Mouse (Mus musculus) limb, embryonic 13.5 days (tissue): ENCODE measurements at regions not wholly inside any gene's neighbourhood (a gene's known extent, or its start where the extent isn't known, plus 50 kb on each side); places are given as distances from the start of the nearest gene placed in this dataset.
"Not testable (repeated sequence)": the region's sequence is repeated elsewhere in the genome, so short reads cannot be mapped to it uniquely, and the experiment has no call there.

Source experiments
- ATAC-seq: fragments of 200-750 bp; cut with Nextera tagmentation; 2 replicates; pipeline ENCODE4 v1.8.0; 2017; ENCODE audit warnings: low read depth, moderate number of reproducible peaks, moderate TSS enrichment; ENCODE audit not compliant: low FRiP score
- H3K27ac ChIP-seq: fragments of 300-500 bp; sonication (generic); 2 replicates; pipeline ENCODE4 v1.5.1; 2015; ENCODE audit warnings: inconsistent platforms, mild to moderate bottlenecking, moderate library complexity
- H3K27me3 ChIP-seq: fragments of 300-500 bp; sonication (generic); 2 replicates; pipeline ENCODE4 v1.6.1; 2015; ENCODE audit warnings: mild to moderate bottlenecking, inconsistent platforms
- H3K36me3 ChIP-seq: fragments of 300-500 bp; sonication (generic); 2 replicates; pipeline ENCODE4 v1.6.1; 2015; ENCODE audit warnings: inconsistent platforms, mild to moderate bottlenecking, moderate library complexity
- H3K4me1 ChIP-seq: fragments of 300-500 bp; sonication (generic); 2 replicates; pipeline ENCODE4 v1.6.1; 2015; ENCODE audit warnings: inconsistent platforms
- H3K4me2 ChIP-seq: fragments of 300-500 bp; sonication (generic); replicated peaks from 2 replicates; pipeline ENCODE4 v1.6.1; 2015; ENCODE audit warnings: inconsistent platforms, mild to moderate bottlenecking, moderate library complexity
- H3K4me3 ChIP-seq: fragments of 300-500 bp; sonication (generic); 2 replicates; pipeline ENCODE4 v1.5.1; 2015; ENCODE audit warnings: moderate library complexity, mild to moderate bottlenecking, inconsistent platforms
- H3K9ac ChIP-seq: fragments of 300-500 bp; sonication (generic); 2 replicates; pipeline ENCODE4 v1.6.1; 2015; ENCODE audit warnings: mild to moderate bottlenecking, inconsistent platforms
- H3K9me3 ChIP-seq: fragments of 300-500 bp; sonication (generic); 2 replicates; pipeline ENCODE4 v1.6.1; 2016; ENCODE audit warnings: inconsistent platforms
- whole genome bisulfite sequencing: fragments of 180-500 bp; shearing (Covaris S2); methylation state at CpG from one replicate; pipeline ENCODE4 v1.1.7; 2015; 5-methylcytosine and 5-hydroxymethylcytosine counted together

- WGBS: 84% methylated on average over 1 of the region's 1 CpGs
- Histone ChIP-seq H3K4me3 (no peak overlapping the region), H3K9ac (no peak overlapping the region), H3K27me3 (no peaks in the 10 kb centered on the region), H3K27ac (no peak overlapping the region), H3K4me2 (no peak overlapping the region), H3K36me3 (no peaks in the 10 kb centered on the region), H3K9me3 (peaks cover 39% of the 10 kb centered on the region), H3K4me1 (no peaks in the 10 kb centered on the region)
- no peak for ATAC-seq
These were observed 741.4 kb downstream of the Adam6a start for GRCm38 (mm10) chr12:114285082-114285481.

GRCm38 (mm10) chr12:114287041-114287440 is 743.3 kb downstream of the Adam6a start:
- H3K4me2 ChIP-seq: no peak overlapping the region
- WGBS: 87% methylated on average over 3 of the region's 3 CpGs
- H3K4me3 ChIP-seq: no peak overlapping the region
- H3K27ac ChIP-seq: no peak overlapping the region
- no peak overlapping the region for H3K9ac ChIP-seq
- no peaks in the 10 kb centered on the region for H3K36me3 ChIP-seq
- H3K27me3 ChIP-seq: no peaks in the 10 kb centered on the region
- ATAC-seq: no peak
- no peaks in the 10 kb centered on the region for H3K4me1 ChIP-seq
- peaks cover 34% of the 10 kb centered on the region for H3K9me3 ChIP-seq

DNA sequence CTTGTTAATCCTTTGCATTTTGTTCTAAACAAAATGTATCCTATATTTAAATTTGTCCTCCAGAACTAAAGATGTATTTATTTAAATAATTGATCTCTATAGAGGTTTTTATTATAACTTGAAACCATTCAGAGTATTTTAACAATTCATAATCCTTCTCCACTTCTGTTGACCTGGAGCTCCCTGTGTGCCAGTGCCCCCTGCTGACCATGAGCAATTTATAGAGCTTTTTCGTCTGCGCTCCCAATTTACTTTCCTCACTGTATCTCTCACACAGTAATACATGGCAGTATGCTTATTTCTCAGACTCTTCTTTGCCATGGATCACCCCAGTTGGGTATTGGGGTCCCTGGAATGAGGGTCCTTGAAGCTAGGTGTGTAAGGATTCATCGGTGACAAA is 747.4 kb downstream of the Adam6a start:
- WGBS: 86% methylated on average over 3 of the region's 3 CpGs
- Histone ChIP-seq H3K9ac (no peak overlapping the region), H3K27me3 (no peaks in the 10 kb centered on the region), H3K4me2 (no peak overlapping the region), H3K4me1 (no peaks in the 10 kb centered on the region), H3K9me3 (peaks cover 39% of the 10 kb centered on the region), H3K27ac (no peak overlapping the region), H3K4me3 (no peak overlapping the region), H3K36me3 (no peaks in the 10 kb centered on the region)
- no peak for ATAC-seq

DNA sequence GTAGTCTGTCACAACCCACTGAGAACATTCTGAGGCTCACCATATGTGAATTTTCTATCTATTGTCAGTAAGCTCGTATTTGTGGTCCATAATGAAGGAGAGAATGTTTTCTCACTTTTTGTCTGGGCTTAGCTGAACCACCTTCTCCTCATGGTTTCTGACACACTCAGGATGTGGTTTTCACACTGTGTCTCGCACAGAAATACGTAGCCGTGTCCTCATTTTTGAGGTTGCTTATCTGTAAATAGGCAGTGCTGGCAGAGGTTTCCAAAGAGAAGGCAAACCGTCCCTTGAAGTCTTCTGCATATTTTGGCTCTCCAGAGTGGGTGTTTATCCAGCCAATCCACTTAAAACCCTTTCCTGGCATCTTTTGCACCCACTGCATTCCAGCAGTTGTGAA is 756.1 kb downstream of the Adam6a start:
- ATAC-seq: no peak
- no peak overlapping the region for H3K9ac ChIP-seq
- 80% methylated on average over 5 of the region's 5 CpGs for WGBS
- H3K9me3 ChIP-seq: peaks cover 36% of the 10 kb centered on the region
- no peaks in the 10 kb centered on the region for H3K27me3 ChIP-seq
- no peaks in the 10 kb centered on the region for H3K4me1 ChIP-seq
- no peaks in the 10 kb centered on the region for H3K36me3 ChIP-seq
- no peak overlapping the region for H3K4me2 ChIP-seq
- H3K27ac ChIP-seq: no peak overlapping the region
- no peak overlapping the region for H3K4me3 ChIP-seq

DNA sequence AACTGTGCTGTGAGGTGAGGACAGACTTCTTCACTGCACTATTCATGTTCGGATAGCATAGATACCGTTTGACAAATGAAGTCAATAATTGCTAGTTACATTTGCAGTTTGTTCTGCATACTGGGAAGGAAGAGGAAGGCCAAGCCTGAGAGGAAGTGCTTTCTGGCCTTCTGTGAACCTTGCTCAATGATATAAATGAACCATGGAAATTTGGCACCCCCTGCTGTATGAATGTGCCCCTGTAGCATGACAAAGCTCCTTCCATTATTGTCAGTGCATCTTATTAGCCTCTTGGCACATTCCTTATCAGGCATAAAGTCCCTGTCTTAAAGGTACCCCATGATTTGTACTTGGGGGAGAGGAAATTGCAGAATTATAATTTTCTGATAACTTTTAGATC is 758.0 kb downstream of the Adam6a start:
- H3K4me2 ChIP-seq: no peak overlapping the region
- no peak overlapping the region for H3K9ac ChIP-seq
- H3K27me3 ChIP-seq: no peaks in the 10 kb centered on the region
- H3K4me3 ChIP-seq: no peak overlapping the region
- H3K9me3 ChIP-seq: peaks cover 43% of the 10 kb centered on the region
- H3K4me1 ChIP-seq: no peaks in the 10 kb centered on the region
- WGBS: 79% methylated on average over 2 of the region's 2 CpGs
- H3K36me3 ChIP-seq: no peaks in the 10 kb centered on the region
- H3K27ac ChIP-seq: no peak overlapping the region
- ATAC-seq: no peak

DNA sequence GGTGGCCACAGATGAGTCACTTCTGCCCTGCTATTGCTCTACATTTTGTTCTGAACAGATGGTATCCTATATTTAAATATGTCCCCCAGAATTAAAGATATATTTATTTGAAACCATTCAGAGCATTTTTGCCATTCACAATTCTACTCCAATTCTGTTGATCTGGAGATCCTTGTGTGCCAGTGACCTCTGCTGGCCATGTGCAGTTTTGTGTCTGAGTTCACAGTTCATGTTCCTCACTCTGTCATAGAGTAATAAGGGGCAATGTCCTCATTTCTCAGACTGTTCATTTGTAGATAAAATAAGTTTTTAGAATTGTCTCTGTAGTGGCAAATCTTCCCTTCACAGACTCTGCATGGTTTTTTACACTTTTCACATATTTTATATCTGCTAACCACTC is 788.8 kb downstream of the Adam6a start:
- Histone ChIP-seq H3K9me3 (0 out of 2 replicates have a peak, but pooled peaks cover 4% of the 10 kb centered on the region), H3K4me2 (no peak overlapping the region), H3K27me3 (no peaks in the 10 kb centered on the region), H3K27ac (no peak overlapping the region), H3K4me3 (no peak overlapping the region), H3K4me1 (no peaks in the 10 kb centered on the region), H3K9ac (no peak overlapping the region), H3K36me3 (no peaks in the 10 kb centered on the region)
- no peak for ATAC-seq

GRCm38 (mm10) chr12:114366276-114366675 is 822.6 kb downstream of the Adam6a start:
- WGBS: 55% methylated on average over 3 of the region's 3 CpGs
- ATAC-seq: no peak
- Histone ChIP-seq H3K4me2 (no peak overlapping the region), H3K4me1 (no peaks in the 10 kb centered on the region), H3K4me3 (no peak overlapping the region), H3K27ac (no peak overlapping the region), H3K9ac (no peak overlapping the region), H3K9me3 (peaks cover 32% of the 10 kb centered on the region), H3K36me3 (no peaks in the 10 kb centered on the region), H3K27me3 (no peaks in the 10 kb centered on the region)

GRCm38 (mm10) chr12:114378696-114379350 is 835.1 kb downstream of the Adam6a start:
- H3K27me3 ChIP-seq, H3K9ac ChIP-seq, H3K27ac ChIP-seq, ATAC-seq, H3K4me1 ChIP-seq, H3K36me3 ChIP-seq: not testable (repeated sequence)
- WGBS: 36% methylated on average over 37 of the region's 43 CpGs
- Histone ChIP-seq H3K4me2 (peak overlapping the region; percentile 34), H3K4me3 (peak overlapping the region; percentile 20), H3K9me3 (peaks cover 18% of the 10 kb centered on the region)

GRCm38 (mm10) chr12:114391447-114391846 is 847.7 kb downstream of the Adam6a start:
- no peak overlapping the region for H3K4me3 ChIP-seq
- H3K9me3 ChIP-seq: peaks cover 19% of the 10 kb centered on the region; the same call in 1 of the 2 replicates
- no peaks in the 10 kb centered on the region for H3K36me3 ChIP-seq
- 78% methylated on average over 2 of the region's 2 CpGs for WGBS
- no peaks in the 10 kb centered on the region for H3K4me1 ChIP-seq
- H3K27ac ChIP-seq: no peak overlapping the region
- no peak overlapping the region for H3K4me2 ChIP-seq
- ATAC-seq: no peak
- H3K27me3 ChIP-seq: no peaks in the 10 kb centered on the region
- H3K9ac ChIP-seq: no peak overlapping the region

DNA sequence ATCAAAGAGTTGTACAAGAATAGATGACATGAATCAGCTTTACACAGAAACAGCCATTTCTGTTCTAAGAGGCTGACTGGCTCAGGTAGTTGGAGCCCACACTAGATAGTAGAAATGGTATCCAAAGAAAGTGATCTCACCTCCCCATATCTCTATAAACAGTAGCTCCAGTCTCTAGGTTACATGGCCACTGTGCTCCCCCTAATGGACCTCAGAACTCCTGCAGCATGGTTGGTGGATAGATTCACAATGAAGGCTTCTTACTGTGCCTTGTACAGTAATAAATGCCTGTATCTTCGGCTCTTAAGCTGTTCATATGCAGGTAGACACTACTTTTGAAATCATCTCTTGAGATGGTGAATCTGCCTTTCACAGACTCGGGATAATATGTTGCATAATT is 862.5 kb downstream of the Adam6a start:
- Histone ChIP-seq H3K9me3 (peaks cover 10% of the 10 kb centered on the region; the same call in 1 of the 2 replicates), H3K9ac (no peak overlapping the region), H3K36me3 (no peaks in the 10 kb centered on the region), H3K27me3 (no peaks in the 10 kb centered on the region), H3K4me2 (no peak overlapping the region), H3K4me3 (no peak overlapping the region), H3K27ac (no peak overlapping the region), H3K4me1 (no peaks in the 10 kb centered on the region)
- 51% methylated on average over 2 of the region's 2 CpGs for WGBS
- no peak for ATAC-seq

- Histone ChIP-seq H3K9me3 (peaks cover 17% of the 10 kb centered on the region), H3K36me3 (no peaks in the 10 kb centered on the region), H3K9ac (no peak overlapping the region), H3K27ac (no peak overlapping the region), H3K4me2 (no peak overlapping the region), H3K4me3 (no peak overlapping the region), H3K27me3 (no peaks in the 10 kb centered on the region), H3K4me1 (no peaks in the 10 kb centered on the region)
- ATAC-seq: no peak
These were observed 890.8 kb downstream of the Adam6a start for GRCm38 (mm10) chr12:114434529-114434928.

DNA sequence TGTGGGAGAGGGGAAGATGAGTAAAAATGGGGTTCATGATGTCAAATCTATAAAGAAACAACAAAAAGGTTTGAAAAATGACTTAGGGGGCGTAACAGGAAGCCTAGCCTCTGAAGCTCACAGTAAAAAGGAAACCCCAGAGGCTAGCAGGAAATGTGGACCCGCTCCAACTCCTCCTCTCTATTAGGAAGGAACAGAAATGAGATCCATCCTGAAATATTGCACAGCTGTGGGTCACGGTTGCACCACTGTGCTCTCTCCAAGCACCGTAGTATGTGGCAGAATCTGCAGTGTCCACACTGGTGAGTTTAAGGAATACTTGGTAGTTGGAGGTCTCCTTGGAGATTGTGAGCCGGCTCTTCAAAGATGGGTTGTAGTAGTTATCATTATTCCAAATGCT is 918.3 kb downstream of the Adam6a start:
- H3K4me2 ChIP-seq: no peak overlapping the region
- no peak overlapping the region for H3K4me3 ChIP-seq
- no peak for ATAC-seq
- H3K9me3 ChIP-seq: peaks cover 36% of the 10 kb centered on the region
- H3K4me1 ChIP-seq: no peaks in the 10 kb centered on the region
- no peaks in the 10 kb centered on the region for H3K27me3 ChIP-seq
- H3K27ac ChIP-seq: no peak overlapping the region
- H3K9ac ChIP-seq: no peak overlapping the region
- WGBS: 78% methylated on average over 5 of the region's 5 CpGs
- no peaks in the 10 kb centered on the region for H3K36me3 ChIP-seq

DNA sequence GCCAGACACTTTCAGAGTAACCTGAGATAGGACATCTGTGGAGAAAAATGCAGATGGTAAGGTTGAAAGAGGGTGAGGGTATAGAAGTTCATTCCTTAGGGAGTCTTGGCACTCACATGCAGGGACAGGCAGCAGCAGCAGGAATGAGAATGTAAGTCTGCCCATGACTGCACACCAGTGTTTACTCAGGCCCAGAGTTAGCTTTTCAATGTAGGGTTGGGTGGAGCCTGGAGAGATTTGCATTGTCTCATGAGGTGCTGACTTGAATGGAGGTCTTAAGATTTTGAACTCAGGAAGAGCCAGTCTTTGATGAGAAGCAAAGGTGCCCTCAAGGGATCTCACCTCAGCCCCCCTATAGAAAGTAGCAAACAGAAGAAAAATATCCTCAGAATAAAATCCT is 918.9 kb downstream of the Adam6a start:
- Histone ChIP-seq H3K4me2 (no peak overlapping the region), H3K4me1 (no peaks in the 10 kb centered on the region), H3K27ac (no peak overlapping the region), H3K9ac (no peak overlapping the region), H3K36me3 (no peaks in the 10 kb centered on the region), H3K27me3 (no peaks in the 10 kb centered on the region), H3K4me3 (no peak overlapping the region), H3K9me3 (peaks cover 41% of the 10 kb centered on the region)
- no peak for ATAC-seq
